Mouse (Mus musculus) neural tube, embryonic 11.5 days (tissue): ENCODE results near the gene Tmem238. TPM values are rescaled to one million over a fixed set of nuclear protein-coding genes. Genes with fewer than 3 reads are reported as not detected.
A peak's percentile ranks its signal among the peaks of the same experiment; 100 is the strongest.

ENCODE experiments used
- ATAC-seq: fragments of 200-750 bp; cut with Nextera tagmentation; 2 replicates; pipeline ENCODE4 v1.8.0; 2017; ENCODE audit warnings: moderate number of reproducible peaks, mild to moderate bottlenecking, moderate TSS enrichment, moderate library complexity; ENCODE audit not compliant: insufficient read depth, low FRiP score, low TSS enrichment
- DNase-seq: peaks from one replicate; pipeline ENCODE4 v3.0.0-alpha.2; 2015; ENCODE audit warnings: low spot score
- H3K27ac ChIP-seq: fragments of 300-500 bp; sonication (generic); 2 replicates; pipeline ENCODE4 v1.5.1; 2014; ENCODE audit warnings: low read depth, mild to moderate bottlenecking, low read length
- H3K27me3 ChIP-seq: fragments of 300-500 bp; sonication (generic); 2 replicates; pipeline ENCODE4 v1.6.1; 2014; ENCODE audit warnings: mild to moderate bottlenecking, low read length, mixed read lengths; ENCODE audit not compliant: control insufficient read depth, insufficient read depth
- H3K36me3 ChIP-seq: fragments of 300-500 bp; sonication (generic); 2 replicates; pipeline ENCODE4 v1.6.1; 2014; ENCODE audit warnings: mild to moderate bottlenecking, low read length, moderate library complexity, mixed read lengths; ENCODE audit not compliant: control insufficient read depth, insufficient read depth
- H3K4me1 ChIP-seq: fragments of 300-500 bp; sonication (generic); 2 replicates; pipeline ENCODE4 v1.6.1; 2014; ENCODE audit warnings: low read length, mixed read lengths; ENCODE audit not compliant: control insufficient read depth, insufficient read depth
- H3K4me2 ChIP-seq: fragments of 300-500 bp; sonication (generic); 2 replicates; pipeline ENCODE4 v1.6.1; 2014; ENCODE audit warnings: low read depth, mild to moderate bottlenecking, moderate library complexity
- H3K4me3 ChIP-seq: fragments of 300-500 bp; sonication (generic); 2 replicates; pipeline ENCODE4 v1.5.1; 2014; ENCODE audit warnings: low read depth, low read length
- H3K9ac ChIP-seq: fragments of 300-500 bp; sonication (generic); 2 replicates; pipeline ENCODE4 v1.6.1; 2014; ENCODE audit warnings: mild to moderate bottlenecking, low read length
- H3K9me3 ChIP-seq: fragments of 300-500 bp; sonication (generic); 2 replicates; pipeline ENCODE4 v1.6.1; 2016; ENCODE audit warnings: low read length; ENCODE audit not compliant: control insufficient read depth
- WGBS: fragments of 180-500 bp; shearing (Covaris S2); extraction: QIAGEN DNeasy Blood & Tissue Kit; methylation state at CpG from one replicate; pipeline ENCODE4 v1.1.7; 2014; 5-methylcytosine and 5-hydroxymethylcytosine counted together
- polyA plus RNA-seq: library from polyadenylated mRNA; unstranded; fragments of >200 nt; fragmentation: Nextera tagmentation; extraction: Ambion mirVana; gene quantifications from 2 replicates; pipeline ENCODE4 v1.2.1, GENCODE M21; 2014

Gene Tmem238
- polyA plus RNA-seq, 1 experiment from 2014 or later = 1.7 TPM

DNA sequence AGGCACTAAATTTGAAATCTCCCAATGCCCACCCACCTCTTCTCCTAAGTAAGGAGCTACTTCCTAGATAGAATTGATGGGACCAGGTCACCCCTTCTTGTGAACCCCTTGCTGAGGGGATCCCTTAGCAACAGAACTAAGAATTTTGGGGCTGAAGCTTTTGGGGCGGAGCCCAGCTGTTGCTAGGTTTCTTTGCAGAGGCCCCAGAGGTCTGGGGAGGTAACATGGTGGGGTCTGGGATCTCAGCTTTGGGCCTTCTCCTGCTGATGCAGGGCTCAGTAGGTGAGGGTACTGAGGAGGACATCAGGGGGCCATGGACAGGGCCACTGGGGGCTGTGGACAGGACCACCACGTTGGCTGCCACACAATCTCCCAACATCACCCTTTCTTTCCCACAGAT, 6.7 kb downstream of the Tmem238 start, which contains the start of the genes Il11 and Tmem190:
Gene Il11 (minus strand): TSS at position 101 of the 400 bp plus-strand sequence.
Gene Tmem190 (plus strand): TSS at position 179 of the 400 bp plus-strand sequence.
- H3K27ac ChIP-seq = no peak within 1 kb of the TSS
- no peak within 1 kb of the TSS for H3K9ac ChIP-seq
- DNase-seq (no peak), ATAC-seq (no peak)
- WGBS = 82% methylated on average over 2 of the region's 2 CpGs
- H3K36me3 ChIP-seq = no peaks in the 10 kb centered on the region
- H3K9me3 ChIP-seq = no peaks in the 10 kb centered on the region
- H3K4me3 ChIP-seq = no peak within 1 kb of the TSS
- no peaks in the 10 kb centered on the region for H3K4me1 ChIP-seq
- peaks cover 16% of the 10 kb centered on the region for H3K27me3 ChIP-seq
- H3K4me2 ChIP-seq = no peak within 1 kb of the TSS

DNA sequence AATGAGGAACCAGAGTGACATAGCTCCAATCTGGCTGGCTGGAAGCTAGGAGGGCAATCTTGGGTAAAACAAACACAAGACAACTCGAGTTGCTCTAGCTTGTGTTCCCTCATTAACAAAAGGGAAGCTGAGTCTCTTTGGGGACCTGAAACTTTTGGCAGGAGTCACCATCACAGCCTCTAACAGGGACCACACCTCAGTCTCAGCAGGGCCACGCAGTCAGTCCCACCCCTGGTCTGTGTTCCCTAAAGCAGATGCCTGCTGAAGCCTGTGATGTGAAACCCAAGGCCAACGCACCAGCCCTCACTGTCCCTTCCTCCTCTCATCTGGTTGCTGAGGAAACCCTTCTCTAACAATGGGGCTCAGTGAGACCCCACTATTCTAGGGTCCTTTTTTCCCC, 7.3 kb downstream of the Tmem238 start:
- Histone ChIP-seq H3K9me3 (no peaks in the 10 kb centered on the region), H3K27ac (no peak overlapping the region), H3K4me1 (no peaks in the 10 kb centered on the region), H3K4me2 (no peak overlapping the region), H3K4me3 (no peak overlapping the region), H3K36me3 (no peaks in the 10 kb centered on the region), H3K27me3 (peaks cover 22% of the 10 kb centered on the region), H3K9ac (no peak overlapping the region)
- WGBS = 37% methylated on average over 3 of the region's 3 CpGs
- DNase-seq = no peak
- no peak for ATAC-seq

- no peaks in the 10 kb centered on the region for H3K4me1 ChIP-seq
- WGBS = 27% methylated on average over 5 of the region's 5 CpGs
- H3K27ac ChIP-seq = no peak overlapping the region
- H3K9ac ChIP-seq = no peak overlapping the region
- H3K4me3 ChIP-seq = no peak overlapping the region
- no peak for ATAC-seq
- peaks cover 41% of the 10 kb centered on the region for H3K27me3 ChIP-seq
- H3K9me3 ChIP-seq = no peaks in the 10 kb centered on the region
- no peak for DNase-seq
- no peak overlapping the region for H3K4me2 ChIP-seq
- H3K36me3 ChIP-seq = no peaks in the 10 kb centered on the region
These were observed 9.5 kb downstream of the Tmem238 start for GRCm38 (mm10) chr7:4779921-4780320.

DNA sequence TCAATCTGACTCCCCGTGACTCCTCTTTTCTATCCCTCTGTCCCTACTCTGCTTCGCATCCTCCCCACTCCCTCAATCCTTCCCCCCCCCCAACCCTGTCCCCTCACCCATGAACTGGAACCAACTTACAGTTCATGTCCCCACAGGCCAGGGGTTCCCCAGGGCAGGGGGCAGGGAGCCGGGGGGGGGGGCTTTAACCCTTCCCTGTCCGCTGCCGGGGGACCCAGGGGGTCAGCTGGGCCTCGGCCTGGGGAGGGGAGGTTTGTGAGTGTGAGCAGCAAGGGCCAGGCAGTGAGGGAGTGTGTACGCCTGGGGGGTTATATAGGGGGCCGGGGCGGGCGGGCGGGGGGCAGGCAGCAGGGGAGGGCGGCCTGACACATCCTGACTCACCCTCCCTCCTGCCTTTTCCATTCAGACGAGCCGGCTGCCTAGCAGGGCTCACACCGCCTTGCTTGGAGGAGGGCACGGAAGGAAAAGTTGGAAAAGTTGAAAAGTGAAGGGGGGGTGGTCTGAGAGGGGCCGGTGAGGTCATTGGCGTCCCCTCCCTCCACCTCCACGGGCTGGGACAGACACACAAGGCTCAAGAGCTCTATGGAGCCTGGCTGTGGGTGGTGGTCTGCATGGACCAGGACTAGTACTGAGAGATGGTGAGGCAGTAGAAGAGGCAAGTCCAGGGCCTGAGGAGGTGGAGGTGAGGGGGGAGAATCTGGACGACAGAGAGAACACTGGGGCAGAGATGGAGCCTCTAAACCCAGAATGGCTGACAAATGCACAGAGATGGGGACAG, 11.4 kb downstream of the Tmem238 start:
- Histone ChIP-seq H3K4me2 (no peak overlapping the region; the same call in 1 of the 2 replicates), H3K9me3 (no peaks in the 10 kb centered on the region), H3K27ac (no peak overlapping the region), H3K9ac (no peak overlapping the region; the same call in 1 of the 2 replicates), H3K27me3 (peaks cover 42% of the 10 kb centered on the region), H3K4me3 (no peak overlapping the region), H3K4me1 (no peaks in the 10 kb centered on the region), H3K36me3 (no peaks in the 10 kb centered on the region)
- no peak for DNase-seq
- ATAC-seq = peak; percentile 5; the same call in 1 of the 2 replicates
- WGBS = 8% methylated on average over 18 of the region's 20 CpGs

GRCm38 (mm10) chr7:4776861-4777830, 12.3 kb downstream of the Tmem238 start:
- ATAC-seq = peak; percentile 85
- Histone ChIP-seq H3K4me1 (no peaks in the 10 kb centered on the region), H3K9me3 (no peaks in the 10 kb centered on the region), H3K9ac (peak overlapping the region; percentile 42), H3K27ac (no peak overlapping the region), H3K4me3 (peak overlapping the region; percentile 20), H3K36me3 (no peaks in the 10 kb centered on the region), H3K27me3 (peaks cover 42% of the 10 kb centered on the region), H3K4me2 (peak overlapping the region; percentile 46)
- DNase-seq = peak; percentile 83
- 3% methylated on average over 36 of the region's 56 CpGs for WGBS

DNA sequence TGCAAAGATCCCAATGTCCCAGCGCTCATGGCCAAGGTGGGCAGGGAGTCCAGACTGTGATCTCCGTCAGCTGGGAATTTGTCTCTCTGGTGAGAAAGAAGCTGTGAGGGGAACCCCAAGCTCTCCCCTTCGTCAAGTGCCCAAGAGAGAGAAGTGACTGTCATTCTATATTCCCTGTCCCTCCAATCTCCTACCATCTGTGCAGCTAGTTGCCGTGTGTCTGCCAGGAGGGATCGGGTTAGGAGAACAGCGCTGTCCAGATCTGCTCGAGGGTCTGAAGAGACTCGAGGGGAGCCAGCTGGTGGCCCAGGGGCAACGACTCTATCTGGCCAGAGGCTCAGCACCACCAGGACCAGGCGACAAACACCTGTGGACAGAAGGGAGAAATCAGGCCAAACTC, 13.3 kb downstream of the Tmem238 start:
- peaks cover 42% of the 10 kb centered on the region for H3K27me3 ChIP-seq
- H3K36me3 ChIP-seq = no peaks in the 10 kb centered on the region
- no peak for DNase-seq
- ATAC-seq = no peak
- H3K9ac ChIP-seq = no peak overlapping the region
- H3K4me2 ChIP-seq = no peak overlapping the region
- H3K27ac ChIP-seq = no peak overlapping the region
- 44% methylated on average over 10 of the region's 10 CpGs for WGBS
- no peak overlapping the region for H3K4me3 ChIP-seq
- no peaks in the 10 kb centered on the region for H3K4me1 ChIP-seq
- no peaks in the 10 kb centered on the region for H3K9me3 ChIP-seq

GRCm38 (mm10) chr7:4771202-4771601, 18.3 kb downstream of the Tmem238 start, which contains the start of gene Fam71e2:
Gene Fam71e2 (minus strand): TSS chr7:4771302.
- Histone ChIP-seq H3K36me3 (no peaks in the 10 kb centered on the region), H3K4me3 (no peak within 1 kb of the TSS), H3K27me3 (peaks cover 10% of the 10 kb centered on the region), H3K4me1 (no peaks in the 10 kb centered on the region), H3K27ac (no peak within 1 kb of the TSS), H3K9me3 (no peaks in the 10 kb centered on the region), H3K9ac (no peak within 1 kb of the TSS), H3K4me2 (no peak within 1 kb of the TSS)
- WGBS = 79% methylated on average over 3 of the region's 5 CpGs
- ATAC-seq (no peak), DNase-seq (no peak)

- Histone ChIP-seq H3K9me3 (no peaks in the 10 kb centered on the region), H3K4me3 (no peak overlapping the region), H3K36me3 (no peaks in the 10 kb centered on the region), H3K4me2 (no peak overlapping the region), H3K27ac (no peak overlapping the region), H3K27me3 (no peaks in the 10 kb centered on the region), H3K9ac (no peak overlapping the region), H3K4me1 (0 out of 2 replicates have a peak, but pooled peaks cover 3% of the 10 kb centered on the region)
- DNase-seq = no peak
- 13% methylated on average over 4 of the region's 4 CpGs for WGBS
- ATAC-seq = no peak
These were observed 24.3 kb downstream of the Tmem238 start for GRCm38 (mm10) chr7:4764946-4765710.
